Comparison of ENCODE assay signal across 24 mouse cellular contexts in genomic region chr1:47272131-47272530, GRCm38 (mm10).
DNase-seq lines count a peak whose midpoint lies in the region; ATAC-seq lines count a peak whose summit lies in the region.
"Had no signal": no experiment of that assay in that cellular context is flagged by ENCODE, and none has a peak within 500 bp of the region (broad histone marks: within the 10 kb centered on the region; RNA-seq: fewer than 3 reads in every experiment).

No protein-coding gene starts in this region.

- H3K36me3 ChIP-seq in hindbrain, embryonic 11.5 days (ENCODE audit: control insufficient read depth, insufficient read depth, low read length): no peaks in the 10 kb centered on the region
- no peaks in the 10 kb centered on the region for H3K36me3 ChIP-seq in hindbrain, embryonic 10.5 days
- H3K36me3 ChIP-seq in hindbrain, embryonic 13.5 days: no peaks in the 10 kb centered on the region
- no peaks in the 10 kb centered on the region for H3K36me3 ChIP-seq in hindbrain, embryonic 16.5 days (ENCODE audit: control insufficient read depth, insufficient read depth, low read length)
- H3K36me3 ChIP-seq in neural tube, embryonic 13.5 days: no peaks in the 10 kb centered on the region
- H3K36me3 ChIP-seq in neural tube, embryonic 15.5 days: no peaks in the 10 kb centered on the region
- H3K36me3 ChIP-seq in neural tube, embryonic 14.5 days (ENCODE audit: control insufficient read depth, insufficient read depth, low read length): no peaks in the 10 kb centered on the region
- H3K36me3 ChIP-seq: embryonic facial prominence, embryonic 13.5 days; embryonic facial prominence, embryonic 15.5 days; forebrain, embryonic 10.5 days had no signal

- no peak overlapping the region for H3K27ac ChIP-seq in hindbrain, embryonic 11.5 days (ENCODE audit: low read depth, low read length)
- no peak overlapping the region for H3K27ac ChIP-seq in hindbrain, embryonic 10.5 days
- H3K27ac ChIP-seq in hindbrain, embryonic 13.5 days: no peak overlapping the region
- no peak overlapping the region for H3K27ac ChIP-seq in hindbrain, embryonic 16.5 days (ENCODE audit: low read depth, low read length)
- peak overlapping the region; percentile 28; the same call in 1 of the 2 replicates for H3K27ac ChIP-seq in neural tube, embryonic 13.5 days (replicated peaks)
- no peak overlapping the region for H3K27ac ChIP-seq in neural tube, embryonic 15.5 days (replicated peaks)
- no peak overlapping the region for H3K27ac ChIP-seq in neural tube, embryonic 14.5 days (ENCODE audit: low read depth, low read length)
- H3K27ac ChIP-seq: embryonic facial prominence, embryonic 13.5 days; embryonic facial prominence, embryonic 15.5 days; forebrain, embryonic 10.5 days had no signal

- no peak overlapping the region for H3K4me2 ChIP-seq in hindbrain, embryonic 11.5 days (replicated peaks; ENCODE audit: low read depth, low read length)
- no peak overlapping the region for H3K4me2 ChIP-seq in hindbrain, embryonic 13.5 days
- H3K4me2 ChIP-seq in hindbrain, embryonic 16.5 days (ENCODE audit: low read length): no peak overlapping the region
- H3K4me2 ChIP-seq in neural tube, embryonic 13.5 days: no peak overlapping the region
- no peak overlapping the region for H3K4me2 ChIP-seq in neural tube, embryonic 15.5 days
- H3K4me2 ChIP-seq in neural tube, embryonic 14.5 days (ENCODE audit: low read depth, low read length): no peak overlapping the region
- H3K4me2 ChIP-seq: embryonic facial prominence, embryonic 13.5 days; embryonic facial prominence, embryonic 15.5 days had no signal

- no peaks in the 10 kb centered on the region for H3K27me3 ChIP-seq in hindbrain, embryonic 11.5 days (ENCODE audit: control insufficient read depth, insufficient read depth, low read length)
- no peaks in the 10 kb centered on the region for H3K27me3 ChIP-seq in hindbrain, embryonic 10.5 days (ENCODE audit: insufficient read depth, poor library complexity, severe bottlenecking)
- H3K27me3 ChIP-seq in hindbrain, embryonic 13.5 days: no peaks in the 10 kb centered on the region
- no peaks in the 10 kb centered on the region for H3K27me3 ChIP-seq in hindbrain, embryonic 16.5 days (replicated peaks; ENCODE audit: control insufficient read depth, insufficient read depth, low read length)
- H3K27me3 ChIP-seq in neural tube, embryonic 13.5 days: no peaks in the 10 kb centered on the region
- no peaks in the 10 kb centered on the region for H3K27me3 ChIP-seq in neural tube, embryonic 15.5 days (replicated peaks)
- H3K27me3 ChIP-seq in neural tube, embryonic 14.5 days (ENCODE audit: control insufficient read depth, insufficient read depth, low read length): no peaks in the 10 kb centered on the region
- H3K27me3 ChIP-seq: embryonic facial prominence, embryonic 13.5 days; embryonic facial prominence, embryonic 15.5 days had no signal

- no peak for DNase-seq in hindbrain, embryonic 11.5 days (ENCODE audit: low spot score)
- DNase-seq in hindbrain, embryonic 10.5 days (ENCODE audit: low spot score): no peak
- DNase-seq in left cerebral cortex, adult 18-20 months (ENCODE audit: low spot score in 2 of 2): no peak
- DNase-seq: adrenal gland, adult 2 months; adrenal gland, postnatal 10 days; adrenal gland, postnatal 25 days; cerebellum, adult 11 months; cerebellum, adult 18-20 months; cerebellum, adult 8-10 months; cerebellum, adult 9-11 months; cerebellum, postnatal 14 days; cerebellum, postnatal 36 days; embryo, embryonic 11 days had no signal

- no peak overlapping the region for H3K4me3 ChIP-seq in hindbrain, embryonic 11.5 days (ENCODE audit: low read depth, low read length)
- H3K4me3 ChIP-seq in hindbrain, embryonic 10.5 days: no peak overlapping the region
- no peak overlapping the region for H3K4me3 ChIP-seq in hindbrain, embryonic 13.5 days
- no peak overlapping the region for H3K4me3 ChIP-seq in hindbrain, embryonic 16.5 days (ENCODE audit: low read length)
- H3K4me3 ChIP-seq in neural tube, embryonic 13.5 days: no peak overlapping the region
- H3K4me3 ChIP-seq in neural tube, embryonic 15.5 days (replicated peaks): no peak overlapping the region
- no peak overlapping the region for H3K4me3 ChIP-seq in neural tube, embryonic 14.5 days (ENCODE audit: low read depth, low read length)
- H3K4me3 ChIP-seq: embryonic facial prominence, embryonic 13.5 days; embryonic facial prominence, embryonic 15.5 days; erythroblast, embryonic 14.5 days; forebrain, embryonic 10.5 days had no signal

- no peaks in the 10 kb centered on the region for H3K9me3 ChIP-seq in hindbrain, embryonic 11.5 days (ENCODE audit: control insufficient read depth, low read length)
- H3K9me3 ChIP-seq in hindbrain, embryonic 10.5 days: no peaks in the 10 kb centered on the region
- H3K9me3 ChIP-seq in hindbrain, embryonic 13.5 days: no peaks in the 10 kb centered on the region
- H3K9me3 ChIP-seq in hindbrain, embryonic 16.5 days (ENCODE audit: control insufficient read depth, low read length): no peaks in the 10 kb centered on the region
- H3K9me3 ChIP-seq in neural tube, embryonic 13.5 days: no peaks in the 10 kb centered on the region
- H3K9me3 ChIP-seq in neural tube, embryonic 15.5 days (replicated peaks): no peaks in the 10 kb centered on the region
- no peaks in the 10 kb centered on the region for H3K9me3 ChIP-seq in neural tube, embryonic 14.5 days (ENCODE audit: control insufficient read depth, low read length)
- H3K9me3 ChIP-seq: embryonic facial prominence, embryonic 13.5 days; embryonic facial prominence, embryonic 15.5 days; forebrain, embryonic 10.5 days had no signal

- peak; percentile 61; the same call in 1 of the 2 replicates for ATAC-seq in hindbrain, embryonic 11.5 days (ENCODE audit: low FRiP score)
- ATAC-seq in hindbrain, embryonic 13.5 days (ENCODE audit: low FRiP score): peak; percentile 72; the same call in 1 of the 2 replicates
- ATAC-seq in hindbrain, embryonic 16.5 days: no peak
- ATAC-seq in neural tube, embryonic 13.5 days (ENCODE audit: low read depth): peak; percentile 83
- no peak for ATAC-seq in neural tube, embryonic 15.5 days (ENCODE audit: low FRiP score)
- ATAC-seq in neural tube, embryonic 14.5 days (ENCODE audit: low read depth): peak; percentile 81; the same call in 1 of the 2 replicates
- ATAC-seq: forebrain, embryonic 14.5 days; forebrain, embryonic 16.5 days had no signal

- H3K4me1 ChIP-seq in hindbrain, embryonic 11.5 days (replicated peaks; ENCODE audit: control insufficient read depth, insufficient read depth, low read length): no peaks in the 10 kb centered on the region
- H3K4me1 ChIP-seq in hindbrain, embryonic 10.5 days (replicated peaks): no peaks in the 10 kb centered on the region
- no peaks in the 10 kb centered on the region for H3K4me1 ChIP-seq in hindbrain, embryonic 13.5 days (replicated peaks)
- no peaks in the 10 kb centered on the region for H3K4me1 ChIP-seq in hindbrain, embryonic 16.5 days (ENCODE audit: control insufficient read depth, insufficient read depth, low read depth, low read length)
- H3K4me1 ChIP-seq in neural tube, embryonic 13.5 days (replicated peaks): no peaks in the 10 kb centered on the region
- no peaks in the 10 kb centered on the region for H3K4me1 ChIP-seq in neural tube, embryonic 15.5 days
- H3K4me1 ChIP-seq in neural tube, embryonic 14.5 days (ENCODE audit: control insufficient read depth, insufficient read depth, low read length): no peaks in the 10 kb centered on the region
- H3K4me1 ChIP-seq: embryonic facial prominence, embryonic 13.5 days; embryonic facial prominence, embryonic 15.5 days; forebrain, embryonic 10.5 days had no signal

- H3K9ac ChIP-seq in hindbrain, embryonic 11.5 days (ENCODE audit: low read depth, low read length): no peak overlapping the region
- no peak overlapping the region for H3K9ac ChIP-seq in hindbrain, embryonic 13.5 days
- H3K9ac ChIP-seq in hindbrain, embryonic 16.5 days (ENCODE audit: low read depth, low read length): no peak overlapping the region
- no peak overlapping the region for H3K9ac ChIP-seq in neural tube, embryonic 13.5 days
- H3K9ac ChIP-seq in neural tube, embryonic 15.5 days (replicated peaks): no peak overlapping the region
- H3K9ac ChIP-seq in neural tube, embryonic 14.5 days (replicated peaks; ENCODE audit: low read depth, low read length): no peak overlapping the region
- H3K9ac ChIP-seq: embryonic facial prominence, embryonic 13.5 days; embryonic facial prominence, embryonic 15.5 days had no signal

Comparison
In these comparisons a context has a peak if more than half of its experiments do, and no peak if none do; other contexts are left out.
1. ATAC-seq: peak in hindbrain, embryonic 11.5 days (single experiment), hindbrain, embryonic 13.5 days (single experiment), neural tube, embryonic 13.5 days (single experiment) and neural tube, embryonic 14.5 days (single experiment); none in hindbrain, embryonic 16.5 days (single experiment) and neural tube, embryonic 15.5 days (single experiment).